Mouse (Mus musculus) thymus, adult 18-20 months (tissue): ENCODE measurements around the gene Clcn6.
"Not testable (repeated sequence)": the region's sequence is repeated elsewhere in the genome, so short reads cannot be mapped to it uniquely, and the experiment has no call there.

ENCODE experiments used
- DNase-seq, 2 experiments: peaks; one replicate each; pipeline ENCODE4 v3.0.0; 2022; ENCODE audit warnings: mixed read lengths in 2 of 2

Clcn6 gene

DNA sequence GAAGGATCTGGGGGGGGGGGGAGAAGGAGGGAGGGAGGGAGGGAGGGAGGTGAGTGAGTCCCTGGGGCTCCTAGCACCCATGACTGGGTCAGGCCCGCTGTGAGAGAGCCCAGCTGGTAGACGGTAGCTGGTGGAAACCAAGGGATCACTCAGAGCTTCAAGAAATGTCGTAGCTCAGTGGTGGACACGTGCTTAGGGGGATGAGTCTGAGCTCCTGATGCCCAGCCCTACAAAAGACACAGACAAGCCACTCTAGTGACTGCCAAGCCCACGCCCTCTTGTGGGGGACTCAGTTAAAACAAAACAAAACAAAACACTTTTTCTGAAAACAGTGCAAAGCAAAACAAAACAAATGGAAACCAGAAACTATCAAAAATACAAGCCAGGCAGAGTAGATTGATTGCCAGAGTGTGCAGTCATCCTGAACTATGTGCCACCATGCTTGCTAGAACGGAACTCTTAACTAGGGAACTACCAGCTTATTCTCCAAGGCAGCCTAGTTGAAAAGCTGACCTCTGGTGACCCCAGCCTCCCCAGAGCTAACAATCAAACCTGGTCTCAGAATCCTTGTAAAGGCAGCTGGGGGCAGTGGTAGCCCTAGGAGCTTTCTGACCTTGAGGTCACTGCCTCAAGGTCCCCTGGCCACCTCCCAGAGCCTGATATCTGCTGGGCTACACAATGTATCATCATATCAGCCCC, 27.2 kb upstream of the Clcn6 start:
- DNase-seq: no peak

DNA sequence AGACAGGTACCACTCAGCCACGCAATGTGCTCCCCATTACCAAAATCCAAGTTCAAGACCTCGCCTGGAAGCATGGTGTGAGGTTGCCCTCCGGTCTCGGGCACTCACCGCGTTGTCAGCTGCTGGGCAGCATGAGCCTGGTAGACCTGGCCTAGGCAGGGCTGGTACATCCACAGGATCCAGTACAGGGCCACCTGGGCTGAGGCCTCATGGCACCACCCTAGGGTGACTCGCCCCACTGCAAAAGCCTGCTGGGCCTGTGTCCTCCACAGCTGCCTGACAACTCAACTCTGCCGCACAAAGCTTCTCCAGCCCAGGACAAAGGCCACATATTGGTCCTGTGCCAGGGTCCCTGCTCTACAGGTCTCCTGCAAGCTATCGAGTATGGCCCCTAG, 22.5 kb upstream of the Clcn6 start:
- no peak for DNase-seq

DNA sequence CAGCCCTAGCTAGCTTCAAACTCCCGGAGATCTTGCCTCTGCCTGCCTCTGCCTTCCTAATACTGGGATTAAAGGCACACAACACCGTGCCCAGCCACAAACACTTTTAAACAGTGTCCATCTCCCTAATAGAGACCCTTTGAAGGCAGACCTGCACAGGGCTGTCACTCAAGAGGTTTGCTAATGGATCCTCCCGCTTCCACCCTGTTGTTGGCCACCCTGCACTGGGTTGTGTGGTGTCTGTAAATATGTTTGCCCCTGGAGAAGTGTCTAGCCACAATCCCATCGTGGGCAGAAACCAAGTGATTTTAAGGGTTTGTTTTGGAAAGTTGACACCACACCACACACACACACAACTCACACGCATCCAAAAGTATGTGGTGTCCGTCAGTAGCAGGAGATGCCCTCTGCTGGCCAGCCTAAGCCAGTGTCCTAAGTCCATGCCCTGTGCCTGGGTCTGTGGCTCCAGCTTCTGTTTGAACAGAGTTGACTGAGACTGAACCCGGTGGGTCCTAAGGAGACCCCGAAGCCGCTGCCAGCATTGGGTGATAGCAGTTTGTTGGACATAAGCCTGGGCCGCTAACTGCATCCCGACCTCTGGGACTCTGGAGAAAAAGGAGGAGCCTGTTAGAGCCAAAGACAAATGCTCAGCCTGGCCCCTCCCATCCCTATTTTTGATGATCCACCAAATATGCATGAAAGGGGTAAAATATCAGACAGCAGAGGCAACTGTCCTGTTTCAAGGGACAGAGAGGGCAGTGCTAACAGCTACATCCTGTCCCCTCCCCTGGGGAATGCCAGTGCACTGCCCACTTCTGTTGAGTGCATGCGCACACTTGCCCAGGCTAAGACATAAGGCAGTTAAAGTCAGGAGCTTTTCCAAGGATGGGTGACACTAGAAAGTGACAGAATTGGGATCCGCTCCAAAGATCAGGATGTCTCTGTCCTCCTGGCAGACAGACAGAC, 21.8 kb upstream of the Clcn6 start:
- DNase-seq: no peak

GRCm38 (mm10) chr4:148058993-148059392, 20.4 kb upstream of the Clcn6 start:
- DNase-seq: no peak

- DNase-seq: no peak
These were observed 19.7 kb upstream of the Clcn6 start for GRCm38 (mm10) chr4:148058218-148058819.

- DNase-seq: no peak
These were observed 19.1 kb upstream of the Clcn6 start for GRCm38 (mm10) chr4:148057661-148058209.

- no peak for DNase-seq
These were observed 18.2 kb upstream of the Clcn6 start for GRCm38 (mm10) chr4:148056801-148057200.

DNA sequence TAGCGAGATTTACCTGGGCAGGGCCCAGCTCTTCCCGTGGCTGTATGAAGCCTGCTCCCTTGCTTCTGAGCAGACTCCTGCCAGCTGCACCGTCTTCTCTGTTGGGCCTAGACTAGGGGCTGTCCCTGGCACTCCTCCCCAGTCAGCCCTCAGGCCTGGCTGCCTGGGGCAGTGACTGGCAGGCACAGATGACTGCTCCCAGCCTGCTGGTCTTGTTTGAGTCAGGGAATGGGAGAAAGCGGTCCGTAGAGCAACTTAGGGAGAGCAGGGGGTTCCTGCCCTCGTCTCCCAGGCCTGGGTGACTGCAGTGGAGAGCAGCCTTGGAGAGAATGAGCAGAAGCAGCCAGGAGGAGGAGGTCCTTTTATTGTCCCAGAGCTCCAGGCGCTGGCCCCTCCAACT, 17.6 kb upstream of the Clcn6 start:
- DNase-seq: no peak

DNA sequence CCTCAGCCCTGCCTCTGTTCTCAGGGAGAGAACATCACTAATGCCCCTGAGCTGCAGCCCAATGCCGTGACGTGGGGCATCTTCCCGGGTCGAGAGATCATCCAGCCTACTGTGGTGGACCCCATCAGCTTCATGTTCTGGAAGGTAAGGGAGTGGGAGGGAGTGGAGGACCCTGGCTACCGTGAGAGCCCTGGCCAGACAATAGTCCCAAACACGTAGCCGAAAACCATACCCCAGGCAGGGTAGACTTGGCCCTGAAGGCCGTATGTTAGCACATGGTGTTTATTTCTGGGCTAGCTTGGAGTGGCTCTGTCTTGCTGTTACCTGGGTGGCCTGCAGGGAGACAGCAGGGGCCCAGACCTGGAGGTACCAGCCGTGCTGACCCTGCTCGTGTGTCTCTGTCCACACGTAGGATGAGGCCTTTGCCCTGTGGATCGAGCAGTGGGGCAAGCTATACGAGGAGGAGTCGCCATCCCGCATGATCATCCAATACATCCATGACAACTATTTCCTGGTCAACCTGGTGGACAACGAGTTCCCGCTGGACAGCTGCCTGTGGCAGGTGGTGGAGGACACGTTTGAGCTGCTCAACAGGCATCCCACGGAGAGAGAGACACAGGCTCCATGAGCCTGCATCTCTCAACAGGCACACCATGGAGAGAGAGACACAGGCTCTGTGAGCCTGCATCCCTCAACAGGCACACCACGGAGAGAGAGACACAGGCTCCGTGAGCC, 16.5 kb upstream of the Clcn6 start:
- DNase-seq: no peak

DNA sequence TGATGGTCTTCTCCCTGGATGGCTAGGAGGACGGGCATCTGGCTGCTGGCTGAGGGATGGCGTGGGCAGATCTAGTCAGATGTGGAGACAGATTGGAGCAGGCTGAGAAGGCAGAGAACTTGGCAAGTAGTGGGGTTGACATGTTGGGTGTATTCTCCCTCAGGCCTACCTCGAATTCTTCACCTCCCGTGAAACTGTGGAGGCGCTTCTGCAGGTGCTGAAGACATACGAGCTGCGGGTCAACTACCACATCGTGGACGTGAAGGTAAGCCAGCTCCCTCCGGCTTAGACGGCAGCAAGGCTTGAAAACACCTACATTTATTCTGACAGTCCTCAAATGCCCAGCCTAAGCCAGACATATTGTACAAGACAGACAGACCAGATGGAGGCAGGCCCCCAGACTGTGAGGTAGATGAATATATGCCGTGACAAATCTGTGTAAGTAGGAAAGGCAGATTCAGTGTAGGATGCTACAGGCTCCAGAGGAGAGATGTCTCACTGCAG, 14.8 kb upstream of the Clcn6 start:
- DNase-seq: no peak

DNA sequence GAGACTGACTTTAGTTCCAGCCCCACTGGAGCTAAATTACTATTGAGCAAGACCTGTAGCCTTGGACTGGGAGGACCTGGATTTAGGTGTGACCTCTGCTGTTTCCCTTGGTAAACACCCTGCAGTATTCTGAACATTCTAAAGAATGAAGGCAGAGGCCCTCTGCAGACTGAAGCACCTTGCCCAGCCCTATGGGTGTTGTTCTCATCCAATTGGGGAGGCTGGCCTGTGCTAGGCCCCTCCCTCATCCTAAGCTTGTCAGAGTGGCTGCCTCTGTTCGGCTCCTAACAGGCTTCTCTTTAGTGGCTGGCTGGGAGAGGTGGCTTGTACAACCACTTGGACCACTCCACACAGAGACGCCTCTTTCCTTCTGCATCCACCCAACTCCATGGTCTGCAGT, 14.4 kb upstream of the Clcn6 start:
- DNase-seq: no peak

GRCm38 (mm10) chr4:148051886-148052285, 13.3 kb upstream of the Clcn6 start:
- no peak for DNase-seq

- no peak for DNase-seq
These were observed 12.6 kb upstream of the Clcn6 start for GRCm38 (mm10) chr4:148051046-148051776.

DNA sequence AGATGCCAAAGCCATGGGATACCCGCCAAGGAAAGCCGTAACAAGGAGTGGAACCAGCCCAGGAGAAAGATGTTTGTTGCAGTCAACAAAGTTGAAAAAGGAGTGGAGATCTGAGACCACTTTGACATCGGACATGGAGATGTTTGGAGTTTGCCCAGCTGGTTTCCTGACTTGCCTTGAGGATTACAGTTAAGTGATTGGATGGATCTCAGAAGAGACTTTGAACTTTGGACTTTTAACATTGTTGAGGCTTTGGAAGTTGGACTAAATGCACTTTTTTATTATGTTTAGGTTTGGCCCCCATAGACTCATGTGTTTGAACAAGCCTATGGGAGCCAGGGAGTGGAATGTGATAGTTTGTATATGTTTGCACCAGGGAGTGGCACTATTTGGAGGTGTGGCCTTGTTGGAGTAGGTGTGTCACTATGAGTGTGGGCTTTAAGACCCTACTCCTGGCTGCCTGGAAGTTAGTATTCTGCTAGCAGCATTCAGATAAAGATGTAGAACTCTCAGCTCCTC, 11.8 kb upstream of the Clcn6 start:
- DNase-seq: not testable (repeated sequence)

DNA sequence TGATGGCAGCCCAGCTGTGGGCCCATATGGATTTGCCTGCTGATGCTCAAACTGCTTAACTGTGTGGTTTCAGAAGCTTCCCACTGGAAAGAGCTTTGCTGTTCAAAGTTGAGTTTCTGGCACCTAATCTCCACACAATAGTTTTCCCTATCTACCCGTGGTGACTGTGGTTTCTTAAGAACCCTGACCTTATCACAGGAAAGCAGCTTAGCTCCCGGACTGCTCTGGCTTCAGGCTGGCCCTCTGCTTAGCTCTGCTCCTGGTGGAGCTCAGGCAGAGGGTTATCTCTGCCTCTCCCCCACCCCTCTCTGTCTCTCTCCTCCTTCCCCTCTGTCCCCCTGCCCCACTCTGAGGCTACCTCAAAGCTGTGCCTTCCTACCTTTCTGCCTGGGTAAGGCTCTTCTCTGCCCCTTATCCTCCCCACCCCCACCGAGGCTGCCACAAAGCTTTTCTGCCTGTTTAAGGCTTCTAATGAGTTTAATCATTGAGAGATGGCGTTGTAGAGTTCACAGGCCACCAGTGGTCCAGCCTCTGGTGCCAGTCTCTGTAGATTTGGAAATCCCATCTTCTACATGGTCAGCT, 7.9 kb upstream of the Clcn6 start:
- DNase-seq: no peak

DNA sequence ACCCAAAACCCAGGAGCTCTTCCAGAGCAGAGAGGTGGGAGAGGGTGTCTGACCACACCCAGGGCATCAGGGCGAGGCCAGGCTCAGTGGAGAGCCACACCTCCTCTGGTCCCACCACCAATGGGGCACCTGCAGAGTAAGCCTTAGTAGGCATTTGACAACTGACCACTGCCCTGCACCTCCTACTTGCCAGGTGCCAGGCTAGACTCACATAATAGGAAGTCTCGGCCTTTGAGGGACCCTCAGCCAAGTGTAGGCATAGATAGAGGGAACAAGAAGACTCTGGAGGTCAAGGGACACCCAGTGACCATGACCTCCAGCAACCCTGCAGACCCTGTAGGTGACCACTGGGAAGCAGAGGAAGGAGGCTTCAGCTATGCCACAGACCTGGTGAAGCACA, 5.5 kb upstream of the Clcn6 start:
- no peak for DNase-seq

GRCm38 (mm10) chr4:148043327-148043726, 4.7 kb upstream of the Clcn6 start:
- DNase-seq: not testable (repeated sequence)

DNA sequence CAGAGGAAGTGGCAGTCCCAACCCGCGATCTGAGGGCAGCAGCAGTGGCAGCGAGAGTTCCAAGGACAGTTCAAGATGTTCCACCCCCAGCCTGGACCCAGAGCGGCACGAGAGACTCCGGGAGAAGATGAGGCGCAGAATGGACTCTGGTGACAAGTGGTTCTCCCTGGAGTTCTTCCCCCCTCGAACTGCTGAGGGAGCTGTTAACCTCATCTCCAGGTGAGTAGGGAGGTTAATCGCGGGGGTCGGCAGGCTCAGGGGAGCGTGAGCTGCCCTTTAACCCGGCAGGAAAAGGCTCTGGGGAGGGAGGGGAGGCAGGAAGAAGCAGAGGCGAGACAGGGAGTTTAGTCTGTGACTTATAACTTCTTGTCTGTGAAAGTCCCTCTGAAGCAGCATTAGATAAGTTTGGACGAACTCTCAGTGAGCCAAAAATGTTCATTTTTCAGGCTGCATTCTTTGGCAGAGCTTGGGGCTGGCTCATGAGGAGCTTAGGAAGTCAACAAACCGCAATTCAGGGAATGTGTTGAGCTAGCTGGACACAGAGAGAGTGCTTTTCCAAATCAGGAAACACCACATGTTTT, 3.1 kb upstream of the Clcn6 start:
- DNase-seq: peak; percentile 28 to 42

GRCm38 (mm10) chr4:148040933-148041610, 2.5 kb upstream of the Clcn6 start:
- peak; percentile 28 to 45 for DNase-seq
